Mouse (Mus musculus) stomach, embryonic 15.5 days (tissue): Measurements from ENCODE around the gene Ccno. TPM values are rescaled to one million over a fixed set of nuclear protein-coding genes. Genes with fewer than 3 reads are reported as not detected.

Experiments used
- ATAC-seq: fragments of 200-750 bp; cut with Nextera tagmentation; 2 replicates; pipeline ENCODE4 v1.8.0; 2017; ENCODE audit warnings: low read depth, moderate number of reproducible peaks, moderate TSS enrichment; ENCODE audit not compliant: insufficient read depth, low FRiP score
- H3K27ac ChIP-seq: fragments of 300-500 bp; sonication (generic); 2 replicates; pipeline ENCODE4 v1.5.1; 2015; ENCODE audit warnings: mild to moderate bottlenecking, inconsistent platforms
- H3K27me3 ChIP-seq: fragments of 300-500 bp; sonication (generic); replicated peaks from 2 replicates; pipeline ENCODE4 v1.6.1; 2015; ENCODE audit warnings: inconsistent platforms
- H3K36me3 ChIP-seq: fragments of 300-500 bp; sonication (generic); 2 replicates; pipeline ENCODE4 v1.6.1; 2015; ENCODE audit warnings: inconsistent platforms
- H3K4me1 ChIP-seq: fragments of 300-500 bp; sonication (generic); 2 replicates; pipeline ENCODE4 v1.6.1; 2015; ENCODE audit warnings: inconsistent platforms
- H3K4me2 ChIP-seq: fragments of 300-500 bp; sonication (generic); 2 replicates; pipeline ENCODE4 v1.6.1; 2015; ENCODE audit warnings: mild to moderate bottlenecking, inconsistent platforms
- H3K4me3 ChIP-seq: fragments of 300-500 bp; sonication (generic); replicated peaks from 2 replicates; pipeline ENCODE4 v1.5.1; 2015; ENCODE audit warnings: inconsistent platforms
- H3K9ac ChIP-seq: fragments of 300-500 bp; sonication (generic); 2 replicates; pipeline ENCODE4 v1.6.1; 2015; ENCODE audit warnings: inconsistent platforms
- H3K9me3 ChIP-seq: fragments of 300-500 bp; sonication (generic); 2 replicates; pipeline ENCODE4 v1.6.1; 2016; ENCODE audit warnings: inconsistent platforms
- WGBS: fragments of 180-500 bp; shearing (Covaris S2); methylation state at CpG from one replicate; pipeline ENCODE4 v1.1.7; 2015; 5-methylcytosine and 5-hydroxymethylcytosine counted together
- polyA plus RNA-seq: library from polyadenylated mRNA; unstranded; fragments of >200 nt; fragmentation: Nextera tagmentation; extraction: Ambion mirVana; gene quantifications from 2 replicates; pipeline ENCODE4 v1.2.1, GENCODE M21; 2015

Ccno gene
- polyA plus RNA-seq: 0.50 and 0.67 TPM in 2 replicates

GRCm38 (mm10) chr13:112987532-112987943, at the start of gene Ccno:
TSS of gene Ccno (plus strand) at chr13:112987802.
- H3K9ac ChIP-seq: peak within 1 kb of the TSS; percentile 10; the same call in 1 of the 2 replicates
- peaks cover 31% of the 10 kb centered on the region for H3K4me1 ChIP-seq
- H3K27me3 ChIP-seq: peaks cover 69% of the 10 kb centered on the region
- no peaks in the 10 kb centered on the region for H3K36me3 ChIP-seq
- peak within 1 kb of the TSS; percentile 51 for H3K4me3 ChIP-seq
- no peaks in the 10 kb centered on the region for H3K9me3 ChIP-seq
- ATAC-seq: peak; percentile 97
- under 1% methylated on average over 43 of the region's 47 CpGs for WGBS
- no peak within 1 kb of the TSS for H3K27ac ChIP-seq
- H3K4me2 ChIP-seq: peak within 1 kb of the TSS; percentile 99

- H3K4me3 ChIP-seq: no peak overlapping the region
- no peaks in the 10 kb centered on the region for H3K4me1 ChIP-seq
- 88% methylated on average over 8 of the region's 8 CpGs for WGBS
- H3K9me3 ChIP-seq: no peaks in the 10 kb centered on the region
- no peak overlapping the region for H3K4me2 ChIP-seq
- no peak overlapping the region for H3K27ac ChIP-seq
- 0 out of 2 replicates have a peak, but pooled peaks cover 7% of the 10 kb centered on the region for H3K36me3 ChIP-seq
- no peak overlapping the region for H3K9ac ChIP-seq
- no peaks in the 10 kb centered on the region for H3K27me3 ChIP-seq
- no peak for ATAC-seq
These were observed 49.5 kb upstream of the Ccno start for GRCm38 (mm10) chr13:112938130-112938529.

- H3K4me2 ChIP-seq: no peak overlapping the region
- WGBS: 53% methylated on average over 15 of the region's 15 CpGs
- H3K36me3 ChIP-seq: 0 out of 2 replicates have a peak, but pooled peaks cover 15% of the 10 kb centered on the region
- no peak for ATAC-seq
- H3K4me1 ChIP-seq: no peaks in the 10 kb centered on the region
- H3K27me3 ChIP-seq: no peaks in the 10 kb centered on the region
- no peak overlapping the region for H3K4me3 ChIP-seq
- no peak overlapping the region for H3K27ac ChIP-seq
- H3K9ac ChIP-seq: no peak overlapping the region
- H3K9me3 ChIP-seq: no peaks in the 10 kb centered on the region
These were observed 45.7 kb upstream of the Ccno start for GRCm38 (mm10) chr13:112941879-112942330.

GRCm38 (mm10) chr13:112945312-112945711, 42.3 kb upstream of the Ccno start:
- 90% methylated on average over 9 of the region's 9 CpGs for WGBS
- Histone ChIP-seq H3K4me3 (no peak overlapping the region), H3K9me3 (no peaks in the 10 kb centered on the region), H3K4me1 (no peaks in the 10 kb centered on the region), H3K4me2 (no peak overlapping the region), H3K27me3 (no peaks in the 10 kb centered on the region), H3K27ac (no peak overlapping the region), H3K36me3 (peaks cover 28% of the 10 kb centered on the region; the same call in 1 of the 2 replicates), H3K9ac (no peak overlapping the region)
- ATAC-seq: no peak

GRCm38 (mm10) chr13:112945900-112946299, 41.7 kb upstream of the Ccno start:
- H3K4me2 ChIP-seq: no peak overlapping the region
- H3K27ac ChIP-seq: no peak overlapping the region
- ATAC-seq: no peak
- H3K9ac ChIP-seq: no peak overlapping the region
- WGBS: 84% methylated on average over 6 of the region's 6 CpGs
- no peaks in the 10 kb centered on the region for H3K4me1 ChIP-seq
- H3K4me3 ChIP-seq: no peak overlapping the region
- no peaks in the 10 kb centered on the region for H3K9me3 ChIP-seq
- H3K36me3 ChIP-seq: peaks cover 28% of the 10 kb centered on the region; the same call in 1 of the 2 replicates
- H3K27me3 ChIP-seq: no peaks in the 10 kb centered on the region

GRCm38 (mm10) chr13:112954067-112954466, 33.5 kb upstream of the Ccno start:
- 94% methylated on average over 8 of the region's 8 CpGs for WGBS
- peaks cover 16% of the 10 kb centered on the region; the same call in 1 of the 2 replicates for H3K36me3 ChIP-seq

GRCm38 (mm10) chr13:112963081-112963480, 24.5 kb upstream of the Ccno start:
- Histone ChIP-seq H3K9me3 (no peaks in the 10 kb centered on the region), H3K4me3 (no peak overlapping the region), H3K4me1 (no peaks in the 10 kb centered on the region), H3K27ac (no peak overlapping the region), H3K9ac (no peak overlapping the region), H3K4me2 (no peak overlapping the region), H3K36me3 (peaks cover 18% of the 10 kb centered on the region; the same call in 1 of the 2 replicates), H3K27me3 (no peaks in the 10 kb centered on the region)
- no peak for ATAC-seq
- WGBS: 69% methylated on average over 5 of the region's 5 CpGs

More at GRCm38 (mm10) chr13:112954067-112954466, 33.5 kb upstream of the Ccno start:
- no peak overlapping the region for H3K27ac ChIP-seq
- no peak for ATAC-seq
- no peak overlapping the region for H3K4me3 ChIP-seq
- no peaks in the 10 kb centered on the region for H3K4me1 ChIP-seq
- H3K27me3 ChIP-seq: no peaks in the 10 kb centered on the region
- H3K9ac ChIP-seq: no peak overlapping the region
- no peaks in the 10 kb centered on the region for H3K9me3 ChIP-seq
- no peak overlapping the region for H3K4me2 ChIP-seq

GRCm38 (mm10) chr13:112964421-112964820, 23.2 kb upstream of the Ccno start:
- ATAC-seq: no peak
- Histone ChIP-seq H3K27ac (no peak overlapping the region), H3K4me3 (no peak overlapping the region), H3K4me1 (no peaks in the 10 kb centered on the region), H3K9me3 (no peaks in the 10 kb centered on the region), H3K4me2 (no peak overlapping the region), H3K36me3 (peaks cover 18% of the 10 kb centered on the region; the same call in 1 of the 2 replicates), H3K27me3 (no peaks in the 10 kb centered on the region), H3K9ac (no peak overlapping the region)
- 92% methylated on average over 12 of the region's 12 CpGs for WGBS

- WGBS: 92% methylated on average over 5 of the region's 5 CpGs
- H3K4me3 ChIP-seq: no peak overlapping the region
- no peaks in the 10 kb centered on the region for H3K27me3 ChIP-seq
- no peak overlapping the region for H3K27ac ChIP-seq
- H3K4me2 ChIP-seq: no peak overlapping the region
- H3K36me3 ChIP-seq: peaks cover 18% of the 10 kb centered on the region; the same call in 1 of the 2 replicates
- H3K4me1 ChIP-seq: no peaks in the 10 kb centered on the region
- H3K9me3 ChIP-seq: no peaks in the 10 kb centered on the region
- ATAC-seq: no peak
- no peak overlapping the region for H3K9ac ChIP-seq
These were observed 20.3 kb upstream of the Ccno start for GRCm38 (mm10) chr13:112967267-112967666.

GRCm38 (mm10) chr13:112976720-112977119, 10.9 kb upstream of the Ccno start:
- no peak overlapping the region for H3K9ac ChIP-seq
- H3K4me1 ChIP-seq: no peaks in the 10 kb centered on the region
- H3K4me3 ChIP-seq: no peak overlapping the region
- 39% methylated on average over 10 of the region's 10 CpGs for WGBS
- no peaks in the 10 kb centered on the region for H3K9me3 ChIP-seq
- ATAC-seq: no peak
- no peak overlapping the region for H3K27ac ChIP-seq
- H3K4me2 ChIP-seq: peak overlapping the region; percentile 37
- H3K36me3 ChIP-seq: no peaks in the 10 kb centered on the region
- H3K27me3 ChIP-seq: peaks cover 15% of the 10 kb centered on the region; the same call in 1 of the 2 replicates

- H3K27me3 ChIP-seq: peaks cover 59% of the 10 kb centered on the region
- ATAC-seq: no peak
- H3K9ac ChIP-seq: no peak overlapping the region
- WGBS: 12% methylated on average over 18 of the region's 18 CpGs
- H3K4me3 ChIP-seq: no peak overlapping the region
- H3K4me1 ChIP-seq: peaks cover 31% of the 10 kb centered on the region
- H3K36me3 ChIP-seq: no peaks in the 10 kb centered on the region
- 0 out of 2 replicates have a peak overlapping the region, but pooled peaks have one; percentile 99 for H3K4me2 ChIP-seq
- no peak overlapping the region for H3K27ac ChIP-seq
- no peaks in the 10 kb centered on the region for H3K9me3 ChIP-seq
These were observed 1.8 kb upstream of the Ccno start for GRCm38 (mm10) chr13:112985605-112986450.

- Histone ChIP-seq H3K9ac (no peak overlapping the region), H3K36me3 (no peaks in the 10 kb centered on the region), H3K4me1 (peaks cover 31% of the 10 kb centered on the region), H3K27me3 (peaks cover 63% of the 10 kb centered on the region), H3K4me2 (peak overlapping the region; percentile 99), H3K27ac (no peak overlapping the region), H3K9me3 (no peaks in the 10 kb centered on the region), H3K4me3 (peak overlapping the region; percentile 51)
- ATAC-seq: no peak
- WGBS: 2% methylated on average over 17 of the region's 17 CpGs
These were observed 1.1 kb upstream of the Ccno start for GRCm38 (mm10) chr13:112986451-112986950.
